Mouse (Mus musculus): ENCODE measurements around the gene Vmn1r178.
"Not testable (repeated sequence)": the region's sequence is repeated elsewhere in the genome, so short reads cannot be mapped to it uniquely, and the experiment has no call there.

The Vmn1r178 gene

DNA sequence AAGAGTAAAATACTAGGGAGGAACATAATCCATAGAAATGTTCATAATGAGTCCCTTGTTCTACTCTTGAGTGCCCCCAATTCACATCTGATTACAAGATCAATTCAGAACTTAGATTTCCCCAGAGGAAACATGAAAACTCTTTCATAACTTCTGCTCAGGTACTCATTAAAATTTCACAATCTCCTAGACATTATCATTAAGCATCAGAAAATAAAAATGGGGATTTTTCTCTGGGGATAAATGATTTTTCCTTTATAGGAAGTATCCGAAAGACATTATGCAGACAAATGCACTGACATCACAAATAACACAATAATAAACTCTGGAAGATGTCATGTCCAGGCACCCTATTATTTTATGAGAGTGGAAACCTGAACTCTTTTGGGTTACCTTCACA is at the start of gene Vmn1r178:
Gene Vmn1r178 (plus strand): TSS at position 301 of the 400 bp plus-strand sequence.
- no peak for DNase-seq

DNA sequence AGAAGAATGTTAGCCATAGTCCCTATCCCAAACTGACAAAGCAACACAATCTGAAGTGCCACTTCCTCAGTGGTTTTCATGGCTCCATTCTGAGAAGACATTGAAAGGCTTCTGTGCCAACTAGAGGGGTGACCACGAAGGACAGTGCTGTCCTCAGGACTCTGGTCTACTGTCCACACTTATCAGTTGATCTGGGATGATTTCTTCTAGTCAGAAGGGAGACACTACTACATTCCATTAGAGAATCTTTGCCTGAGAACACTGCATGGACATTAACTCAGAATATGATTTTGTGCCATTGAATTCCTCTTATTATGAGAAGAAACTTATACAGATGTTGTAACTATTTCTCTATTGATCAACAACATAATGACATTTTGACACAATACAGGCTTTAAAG is 25.5 kb upstream of the Vmn1r178 start, which contains the start of gene Vmn1r177:
Gene Vmn1r177 (minus strand): TSS at position 101 of the 400 bp plus-strand sequence.
- not testable (repeated sequence) for DNase-seq

DNA sequence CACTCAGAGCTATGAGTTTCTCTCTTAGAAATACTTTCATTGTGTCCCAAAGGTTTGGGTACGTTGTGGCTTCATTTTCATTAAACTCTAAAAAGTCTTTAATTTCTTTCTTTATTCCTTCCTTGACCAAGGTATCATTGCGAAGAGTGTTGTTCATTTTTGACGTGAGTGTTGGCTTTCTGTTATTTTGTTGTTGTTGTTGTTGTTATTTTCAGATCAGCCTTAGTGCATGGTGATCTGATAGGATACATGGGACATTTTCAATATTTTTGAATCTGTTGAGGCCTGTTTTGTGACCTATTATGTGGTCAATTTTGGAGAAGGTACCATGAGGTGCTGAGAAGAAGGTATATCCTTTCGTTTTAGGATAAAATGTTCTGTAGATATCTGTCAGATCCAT is 14.9 kb upstream of the Vmn1r178 start:
- not testable (repeated sequence) for DNase-seq

DNA sequence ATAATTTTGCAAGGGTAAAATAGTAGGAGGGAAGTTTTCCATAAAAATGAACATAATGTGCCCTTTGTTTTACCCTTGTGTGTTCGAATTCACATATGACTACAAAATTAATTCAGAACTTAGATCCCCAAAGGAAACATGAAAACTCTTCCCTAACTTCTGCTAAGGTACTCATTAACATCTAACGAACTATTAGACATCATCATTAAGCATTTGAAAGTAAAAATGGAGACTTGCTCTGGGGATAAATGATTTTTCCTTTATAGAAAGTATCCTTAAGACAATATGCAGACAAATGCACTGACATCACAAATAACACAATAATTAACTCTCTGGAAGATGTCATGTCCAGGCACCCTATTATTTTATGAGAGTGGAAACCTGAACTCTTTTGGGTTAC is 34.9 kb downstream of the Vmn1r178 start, which contains the start of gene Vmn1r179:
Gene Vmn1r179 (plus strand): TSS at position 301 of the 400 bp plus-strand sequence.
- DNase-seq: no peak
